Mouse (Mus musculus): ENCODE data around the gene Brd1. TPM values are rescaled to one million over a fixed set of nuclear protein-coding genes. Genes with fewer than 3 reads are reported as not detected.
"Not testable (repeated sequence)": the region's sequence is repeated elsewhere in the genome, so short reads cannot be mapped to it uniquely, and the experiment has no call there.

The Brd1 gene
- polyA plus RNA-seq, 1 experiment from 2014 or later: 41.7 TPM

- TF ChIP-seq CTCF (IDR thresholded peaks at IDR 0.05): no peak
- DNase-seq (ENCODE audit: low read depth, low spot score): peak; percentile 97
- in situ Hi-C loops (cut with MboI; ENCODE audit: low pct_unique_long_range_greater_than_20kb): no loop called here
- ChIA-PET CTCF (no interaction called here), POLR2A (no interaction called here)
- H3K27me3 ChIP-seq: peaks cover 13% of the 10 kb centered on the region
- peak; percentile 90 for ATAC-seq
Measured at GRCm38 (mm10) chr15:88750677-88751563, 16.9 kb upstream of the Brd1 start.

- in situ Hi-C loops (cut with MboI; ENCODE audit: low pct_unique_long_range_greater_than_20kb): no loop called here
- CTCF ChIA-PET: no interaction called here
- DNase-seq (ENCODE audit: low read depth, low spot score) (no peak), ATAC-seq (no peak)
- TF ChIP-seq CTCF (IDR thresholded peaks at IDR 0.05): no peak
- H3K27me3 ChIP-seq: peaks cover 13% of the 10 kb centered on the region
- POLR2A ChIA-PET: no interaction called here
Measured at GRCm38 (mm10) chr15:88750032-88750431, 16.0 kb upstream of the Brd1 start.

- POLR2A ChIA-PET; DNase-seq (ENCODE audit: low read depth, low spot score); CTCF ChIA-PET; in situ Hi-C loops (cut with MboI; ENCODE audit: low pct_unique_long_range_greater_than_20kb); ATAC-seq: not testable (repeated sequence)
- H3K27me3 ChIP-seq: peaks cover 13% of the 10 kb centered on the region
Measured at GRCm38 (mm10) chr15:88749617-88750016, 15.6 kb upstream of the Brd1 start.

DNA sequence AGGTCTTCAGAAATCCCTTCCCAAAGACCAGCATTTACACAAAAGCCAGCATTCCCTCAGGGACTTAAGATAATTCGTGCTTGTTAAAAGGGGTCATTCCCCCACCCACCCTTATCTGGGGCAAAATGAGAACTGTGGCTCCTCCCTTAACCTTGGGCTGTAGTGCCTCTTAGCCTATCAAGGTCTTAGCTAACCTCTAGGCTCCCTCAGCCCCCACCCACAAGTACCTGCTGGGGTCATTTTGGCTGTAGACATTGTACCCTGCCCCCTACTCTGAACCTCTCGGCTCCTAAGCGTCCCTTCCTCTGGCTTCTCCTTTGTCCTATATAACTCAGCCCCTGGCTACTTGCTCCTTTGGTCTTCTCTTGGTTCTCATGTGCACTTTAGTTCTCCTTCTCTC lies 11.9 kb upstream of the Brd1 start:
- CTCF ChIA-PET: no interaction called here
- no peak for TF ChIP-seq CTCF (IDR thresholded peaks at IDR 0.05)
- POLR2A ChIA-PET: no interaction called here

DNA sequence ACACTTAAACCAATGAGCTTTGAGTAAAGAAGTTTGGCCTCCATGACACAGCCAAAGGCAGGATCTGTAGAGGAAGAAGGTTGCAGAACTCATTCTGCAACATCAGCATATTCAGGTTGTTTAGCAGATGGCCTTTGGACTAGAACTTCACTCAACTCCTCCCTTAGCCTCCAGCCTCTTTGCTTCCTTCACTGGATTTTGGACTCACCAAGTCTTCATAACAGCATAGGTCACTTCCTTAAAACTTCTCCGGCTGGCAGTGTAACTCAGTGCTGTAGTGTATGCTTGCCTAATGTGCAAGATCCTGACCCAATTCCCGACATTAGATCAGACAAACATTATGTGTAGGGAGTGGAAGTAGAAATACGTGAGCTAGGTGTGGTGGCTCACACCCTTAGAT lies 11.3 kb upstream of the Brd1 start:
- in situ Hi-C loops (cut with MboI; ENCODE audit: low pct_unique_long_range_greater_than_20kb): no loop called here
- ChIA-PET CTCF (no interaction called here), POLR2A (no interaction called here)
- ATAC-seq (no peak), DNase-seq (ENCODE audit: low read depth, low spot score) (no peak)
- peaks cover 13% of the 10 kb centered on the region for H3K27me3 ChIP-seq
- TF ChIP-seq CTCF (IDR thresholded peaks at IDR 0.05): no peak

More for the DNA sequence above, 11.9 kb upstream of the Brd1 start:
- H3K27me3 ChIP-seq: peaks cover 13% of the 10 kb centered on the region
- in situ Hi-C loops (cut with MboI; ENCODE audit: low pct_unique_long_range_greater_than_20kb): no loop called here
- DNase-seq (ENCODE audit: low read depth, low spot score): no peak
- ATAC-seq: no peak

- peaks cover 13% of the 10 kb centered on the region for H3K27me3 ChIP-seq
- in situ Hi-C loops (cut with MboI; ENCODE audit: low pct_unique_long_range_greater_than_20kb); ATAC-seq; DNase-seq (ENCODE audit: low read depth, low spot score); CTCF ChIA-PET; POLR2A ChIA-PET: not testable (repeated sequence)
Measured at GRCm38 (mm10) chr15:88743371-88743770, 9.3 kb upstream of the Brd1 start.

GRCm38 (mm10) chr15:88741366-88741765 lies 7.3 kb upstream of the Brd1 start:
- ATAC-seq (no peak), DNase-seq (ENCODE audit: low read depth, low spot score) (no peak)
- CTCF ChIA-PET: no interaction called here
- POLR2A ChIA-PET: no interaction called here
- peaks cover 4% of the 10 kb centered on the region for H3K27me3 ChIP-seq
- TF ChIP-seq CTCF (IDR thresholded peaks at IDR 0.05): no peak
- in situ Hi-C loops (cut with MboI; ENCODE audit: low pct_unique_long_range_greater_than_20kb): no loop called here

- POLR2A ChIA-PET: no interaction called here
- no peaks in the 10 kb centered on the region for H3K27me3 ChIP-seq
- TF ChIP-seq CTCF (IDR thresholded peaks at IDR 0.05): no peak
- CTCF ChIA-PET: no interaction called here
- ATAC-seq (no peak), DNase-seq (ENCODE audit: low read depth, low spot score) (no peak)
- in situ Hi-C loops (cut with MboI; ENCODE audit: low pct_unique_long_range_greater_than_20kb): no loop called here
Measured at GRCm38 (mm10) chr15:88738466-88738865, 4.4 kb upstream of the Brd1 start.

DNA sequence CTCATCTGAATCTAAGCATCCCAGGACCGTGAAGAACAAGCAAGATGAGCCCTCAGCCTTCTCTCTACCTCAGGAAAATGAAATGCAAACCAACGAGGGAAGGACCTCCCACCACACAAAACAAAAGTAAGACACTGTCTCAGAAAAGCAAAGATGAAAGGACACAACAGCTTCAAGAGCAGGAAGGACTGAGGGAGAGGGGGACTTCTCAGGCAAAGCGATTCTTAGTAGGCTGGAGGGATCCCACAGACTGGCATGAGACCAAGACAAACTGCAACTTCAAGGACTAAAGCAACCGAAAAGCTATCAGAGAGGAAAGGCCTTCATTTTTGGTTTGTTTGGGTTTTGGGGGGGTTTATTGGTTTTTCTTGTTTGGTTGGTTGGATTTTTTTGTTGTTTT lies 2.1 kb upstream of the Brd1 start:
- TF ChIP-seq CTCF (IDR thresholded peaks at IDR 0.05): no peak
- POLR2A ChIA-PET: no interaction called here
- in situ Hi-C loops (cut with MboI; ENCODE audit: low pct_unique_long_range_greater_than_20kb): no loop called here
- ATAC-seq (no peak), DNase-seq (ENCODE audit: low read depth, low spot score) (no peak)
- CTCF ChIA-PET: no interaction called here
- no peaks in the 10 kb centered on the region for H3K27me3 ChIP-seq

GRCm38 (mm10) chr15:88733041-88733751 lies 837 bp downstream of the Brd1 start:
- ATAC-seq: peak; percentile 41
- ChIA-PET CTCF (interaction anchor here (1.5 kb wide), 1 partner anchor 12 kb away, joined by 5 read pairs; no protein-coding TSS in a partner anchor), POLR2A (no interaction called here)
- H3K27me3 ChIP-seq: no peaks in the 10 kb centered on the region
- no peak for TF ChIP-seq CTCF (IDR thresholded peaks at IDR 0.05)
- in situ Hi-C loops (cut with MboI; ENCODE audit: low pct_unique_long_range_greater_than_20kb): no loop called here
- no peak for DNase-seq (ENCODE audit: low read depth, low spot score)

- no peak for TF ChIP-seq CTCF (IDR thresholded peaks at IDR 0.05)
- no peaks in the 10 kb centered on the region for H3K27me3 ChIP-seq
- CTCF ChIA-PET: interaction anchor here (1.5 kb wide), 1 partner anchor 11 kb away, joined by 5 read pairs; no protein-coding TSS in a partner anchor
- in situ Hi-C loops (cut with MboI; ENCODE audit: low pct_unique_long_range_greater_than_20kb): no loop called here
- POLR2A ChIA-PET: interaction anchor here (0.7 kb wide), 1 partner anchor 33 kb away, joined by 3 read pairs; no protein-coding TSS in a partner anchor
- ATAC-seq: no peak
- no peak for DNase-seq (ENCODE audit: low read depth, low spot score)
Measured at GRCm38 (mm10) chr15:88732405-88733020, 1.5 kb downstream of the Brd1 start.

Measured in Patski (cell line).